Mouse (Mus musculus): Measurements from ENCODE around the gene Prr7.

DNA sequence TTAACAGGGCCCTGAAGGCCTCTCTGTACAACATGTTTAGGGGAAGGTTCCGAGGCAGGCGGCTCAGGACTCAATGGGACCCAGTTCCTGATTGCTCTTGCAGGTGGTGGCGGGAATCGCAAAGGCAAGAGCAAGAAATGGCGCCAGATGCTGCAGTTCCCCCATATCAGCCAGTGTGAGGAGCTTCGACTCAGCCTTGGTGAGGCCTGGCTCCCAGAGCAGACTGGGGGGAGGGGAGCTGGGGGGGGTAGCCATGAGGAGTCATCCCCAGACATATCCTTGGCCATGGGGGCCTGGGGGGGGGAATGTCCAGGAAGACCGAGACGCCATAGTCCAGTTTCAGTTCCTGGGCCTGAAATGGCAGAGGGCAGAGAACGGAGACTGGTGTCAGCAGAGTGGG lies 14.9 kb upstream of the Prr7 start:
- TF ChIP-seq POLR2A (IDR thresholded peaks at IDR 0.05; ENCODE audit: insufficient read depth, low read depth, low read length) (no peak), CTCF (IDR thresholded peaks at IDR 0.05) (no peak), EP300 (IDR thresholded peaks at IDR 0.05; ENCODE audit: insufficient read depth, low read depth, low read length) (no peak)
